Mouse (Mus musculus) hindbrain, embryonic 13.5 days (tissue): Measurements from ENCODE around the gene Tm4sf19. TPM values are rescaled to one million over a fixed set of nuclear protein-coding genes. Genes with fewer than 3 reads are reported as not detected.

Experiments used
- ATAC-seq: fragments of 200-750 bp; cut with Nextera tagmentation; 2 replicates; pipeline ENCODE4 v1.8.0; 2017; ENCODE audit warnings: moderate TSS enrichment; ENCODE audit not compliant: low FRiP score
- H3K27ac ChIP-seq: fragments of 300-500 bp; sonication (generic); 2 replicates; pipeline ENCODE4 v1.5.1; 2015; ENCODE audit warnings: inconsistent platforms, mild to moderate bottlenecking, moderate library complexity
- H3K27me3 ChIP-seq: fragments of 300-500 bp; sonication (generic); 2 replicates; pipeline ENCODE4 v1.6.1; 2015; ENCODE audit warnings: mild to moderate bottlenecking, inconsistent platforms
- H3K36me3 ChIP-seq: fragments of 300-500 bp; sonication (generic); 2 replicates; pipeline ENCODE4 v1.6.1; 2015; ENCODE audit warnings: mild to moderate bottlenecking, inconsistent platforms
- H3K4me1 ChIP-seq: fragments of 300-500 bp; sonication (generic); replicated peaks from 2 replicates; pipeline ENCODE4 v1.6.1; 2015; ENCODE audit warnings: inconsistent platforms
- H3K4me2 ChIP-seq: fragments of 300-500 bp; sonication (generic); 2 replicates; pipeline ENCODE4 v1.6.1; 2015; ENCODE audit warnings: inconsistent platforms, mild to moderate bottlenecking, moderate library complexity
- H3K4me3 ChIP-seq: fragments of 300-500 bp; sonication (generic); 2 replicates; pipeline ENCODE4 v1.5.1; 2015; ENCODE audit warnings: mild to moderate bottlenecking, inconsistent platforms
- H3K9ac ChIP-seq: fragments of 300-500 bp; sonication (generic); 2 replicates; pipeline ENCODE4 v1.6.1; 2015; ENCODE audit warnings: mild to moderate bottlenecking, inconsistent platforms
- H3K9me3 ChIP-seq: fragments of 300-500 bp; sonication (generic); 2 replicates; pipeline ENCODE4 v1.6.1; 2016; ENCODE audit warnings: inconsistent platforms
- WGBS: fragments of 180-500 bp; shearing (Covaris S2); methylation state at CpG from one replicate; pipeline ENCODE4 v1.1.7; 2015; 5-methylcytosine and 5-hydroxymethylcytosine counted together
- polyA plus RNA-seq: library from polyadenylated mRNA; unstranded; fragments of >200 nt; fragmentation: Nextera tagmentation; extraction: Ambion mirVana; gene quantifications from 2 replicates; pipeline ENCODE4 v1.2.1, GENCODE M21; 2015

Gene Tm4sf19
- polyA plus RNA-seq, 1 experiment from 2014 or later = not detected

- peaks cover 50% of the 10 kb centered on the region for H3K36me3 ChIP-seq
- H3K27me3 ChIP-seq = no peaks in the 10 kb centered on the region
- no peak for ATAC-seq
- H3K4me3 ChIP-seq = no peak overlapping the region
- H3K4me1 ChIP-seq = no peaks in the 10 kb centered on the region
- no peak overlapping the region for H3K4me2 ChIP-seq
- H3K9me3 ChIP-seq = no peaks in the 10 kb centered on the region
- H3K27ac ChIP-seq = no peak overlapping the region
- H3K9ac ChIP-seq = no peak overlapping the region
These were observed 55.8 kb downstream of the Tm4sf19 start for GRCm38 (mm10) chr16:32456086-32456485.

GRCm38 (mm10) chr16:32456761-32457160 lies 56.5 kb downstream of the Tm4sf19 start:
- H3K4me1 ChIP-seq = no peaks in the 10 kb centered on the region
- no peak overlapping the region for H3K4me3 ChIP-seq
- no peak overlapping the region for H3K9ac ChIP-seq
- WGBS = 100% methylated on average over 1 of the region's 1 CpGs
- no peak overlapping the region for H3K4me2 ChIP-seq
- ATAC-seq = no peak
- peaks cover 48% of the 10 kb centered on the region for H3K36me3 ChIP-seq
- H3K9me3 ChIP-seq = no peaks in the 10 kb centered on the region
- no peak overlapping the region for H3K27ac ChIP-seq
- H3K27me3 ChIP-seq = no peaks in the 10 kb centered on the region

Other genes with a start within 250 kb of the Tm4sf19 start
- 7.3 and 8.8 TPM in 2 replicates for gene Nrros, start 234.9 kb upstream of the Tm4sf19 start, polyA plus RNA-seq
- gene Bex6, start 220.7 kb upstream of the Tm4sf19 start, polyA plus RNA-seq = not detected in 2 replicates
- gene Fbxo45, start 153.3 kb upstream of the Tm4sf19 start, polyA plus RNA-seq = 7.6 and 8.2 TPM in 2 replicates
- gene Wdr53, start 153.3 kb upstream of the Tm4sf19 start, polyA plus RNA-seq = 17.1 and 17.4 TPM in 2 replicates
- gene Smco1, start 129.0 kb upstream of the Tm4sf19 start, polyA plus RNA-seq = 0.16 and 0.23 TPM in 2 replicates
- gene Rnf168, start 123.0 kb upstream of the Tm4sf19 start, polyA plus RNA-seq = 28.4 and 29.1 TPM in 2 replicates
- gene Ubxn7, start 68.2 kb upstream of the Tm4sf19 start, polyA plus RNA-seq = 28.5 and 29.0 TPM in 2 replicates
- gene Tctex1d2, start 19.2 kb downstream of the Tm4sf19 start, polyA plus RNA-seq = 35.4 and 36.6 TPM in 2 replicates
- gene Pcyt1a, start 30.4 kb downstream of the Tm4sf19 start, polyA plus RNA-seq = 45.4 and 48.2 TPM in 2 replicates
- gene Slc51a, start 87.4 kb downstream of the Tm4sf19 start, polyA plus RNA-seq = 0.13 and 0.26 TPM in 2 replicates
- gene Zdhhc19, start 95.8 kb downstream of the Tm4sf19 start, polyA plus RNA-seq = 0.35 TPM in 1 of 2 replicates, not detected in the other
- gene Tfrc, start 208.4 kb downstream of the Tm4sf19 start, polyA plus RNA-seq = 32.6 and 44.3 TPM in 2 replicates
- gene Tnk2, start 243.4 kb downstream of the Tm4sf19 start, polyA plus RNA-seq = 18.0 and 19.1 TPM in 2 replicates